Mouse (Mus musculus) spleen, adult 12 weeks (tissue): ENCODE data around the gene Pla2g5.
A peak's percentile ranks its signal among the peaks of the same experiment; 100 is the strongest.
"Not testable (repeated sequence)": the region's sequence is repeated elsewhere in the genome, so short reads cannot be mapped to it uniquely, and the experiment has no call there.

Source experiments
- DNase-seq: peaks from one replicate; pipeline ENCODE4 v3.0.0; 2022; ENCODE audit warnings: low spot score

Pla2g5 gene

GRCm38 (mm10) chr4:138857576-138857975 lies 5.7 kb downstream of the Pla2g5 start:
- DNase-seq: no peak

- DNase-seq: peak; percentile 19
Measured at GRCm38 (mm10) chr4:138856491-138856890, 6.8 kb downstream of the Pla2g5 start.

- DNase-seq: no peak
Measured at GRCm38 (mm10) chr4:138855092-138855632, 8.1 kb downstream of the Pla2g5 start.

- DNase-seq: no peak
Measured at GRCm38 (mm10) chr4:138852961-138853360, 10.3 kb downstream of the Pla2g5 start.

GRCm38 (mm10) chr4:138851463-138851862 lies 11.8 kb downstream of the Pla2g5 start:
- peak; percentile 17 for DNase-seq

GRCm38 (mm10) chr4:138841386-138841785 lies 21.9 kb downstream of the Pla2g5 start:
- DNase-seq: no peak

- no peak for DNase-seq
Measured at GRCm38 (mm10) chr4:138840726-138841125, 22.6 kb downstream of the Pla2g5 start.

- no peak for DNase-seq
Measured at GRCm38 (mm10) chr4:138839806-138840205, 23.5 kb downstream of the Pla2g5 start.

- DNase-seq: no peak
Measured at GRCm38 (mm10) chr4:138827147-138827546, 36.1 kb downstream of the Pla2g5 start.

GRCm38 (mm10) chr4:138825751-138826567 lies 37.3 kb downstream of the Pla2g5 start:
- no peak for DNase-seq

- no peak for DNase-seq
Measured at GRCm38 (mm10) chr4:138824660-138825059, 38.6 kb downstream of the Pla2g5 start.

- DNase-seq: not testable (repeated sequence)
Measured at GRCm38 (mm10) chr4:138824161-138824560, 39.1 kb downstream of the Pla2g5 start.

- DNase-seq: no peak
Measured at GRCm38 (mm10) chr4:138821036-138821435, 42.2 kb downstream of the Pla2g5 start.

- DNase-seq: no peak
Measured at GRCm38 (mm10) chr4:138819101-138819500, 44.2 kb downstream of the Pla2g5 start.

- no peak for DNase-seq
Measured at GRCm38 (mm10) chr4:138817736-138818135, 45.5 kb downstream of the Pla2g5 start.

GRCm38 (mm10) chr4:138816166-138816565 lies 47.1 kb downstream of the Pla2g5 start:
- DNase-seq: no peak

GRCm38 (mm10) chr4:138806920-138807541 lies 56.3 kb downstream of the Pla2g5 start:
- no peak for DNase-seq

GRCm38 (mm10) chr4:138806160-138806559 lies 57.1 kb downstream of the Pla2g5 start:
- no peak for DNase-seq

- DNase-seq: no peak
Measured at GRCm38 (mm10) chr4:138805248-138805647, 58.0 kb downstream of the Pla2g5 start.

- no peak for DNase-seq
Measured at GRCm38 (mm10) chr4:138802917-138803316, 60.4 kb downstream of the Pla2g5 start.

- DNase-seq: no peak
Measured at GRCm38 (mm10) chr4:138801631-138802030, 61.7 kb downstream of the Pla2g5 start.

- no peak for DNase-seq
Measured at GRCm38 (mm10) chr4:138800134-138800744, 63.0 kb downstream of the Pla2g5 start.

- DNase-seq: no peak
Measured at GRCm38 (mm10) chr4:138797217-138797570, 66.1 kb downstream of the Pla2g5 start.
